Comparison of ENCODE assay signal across 8 mouse cellular contexts in the genomic region with DNA sequence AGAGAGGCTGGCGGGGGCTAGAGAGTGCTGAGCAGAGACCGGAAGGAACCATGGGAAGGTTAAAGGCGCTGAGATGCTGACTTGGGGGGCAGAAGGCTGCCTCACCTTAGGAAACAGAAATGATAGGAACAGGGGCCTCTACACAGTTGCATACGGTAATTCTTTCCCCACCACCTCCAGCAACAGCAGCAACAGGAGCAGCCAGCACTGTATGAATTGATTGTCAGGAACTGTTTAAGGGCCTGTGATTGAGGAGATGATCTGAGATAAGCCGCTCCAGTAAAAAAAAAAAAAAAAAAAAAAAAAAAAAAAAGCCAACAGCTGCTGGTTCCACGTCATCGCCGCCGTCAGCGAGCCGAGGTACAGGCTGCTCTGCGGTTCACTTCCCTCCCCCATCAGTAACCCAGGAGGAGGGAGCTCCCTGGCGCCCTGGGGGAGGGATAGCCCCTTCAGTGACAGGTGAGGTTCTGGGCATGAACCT.
DNase-seq lines count a peak whose midpoint lies in the region; ATAC-seq and TF ChIP-seq lines count a peak whose summit lies in the region.

No protein-coding gene starts in this region.

- ATAC-seq in hindbrain, postnatal 0 days = peak; percentile 76
- ATAC-seq in midbrain, embryonic 12.5 days (ENCODE audit: low FRiP score, low read depth) = peak; percentile 74
- peak; percentile 64; the same call in 1 of the 2 replicates for ATAC-seq in stomach, embryonic 14.5 days (ENCODE audit: insufficient number of reproducible peaks, insufficient read depth, low FRiP score, low read depth)

- H3K9me3 ChIP-seq in hindbrain, postnatal 0 days (ENCODE audit: low read length) = no peaks in the 10 kb centered on the region
- H3K9me3 ChIP-seq in limb, embryonic 10.5 days (replicated peaks) = no peaks in the 10 kb centered on the region
- no peaks in the 10 kb centered on the region for H3K9me3 ChIP-seq in midbrain, embryonic 12.5 days
- no peaks in the 10 kb centered on the region for H3K9me3 ChIP-seq in stomach, embryonic 14.5 days (ENCODE audit: control insufficient read depth, low read depth, low read length)

- 2% methylated on average over 13 of the region's 13 CpGs for WGBS in kidney, adult 2 months
- WGBS in hindbrain, postnatal 0 days = 2% methylated on average over 13 of the region's 13 CpGs
- 0% methylated on average over 13 of the region's 13 CpGs for WGBS in limb, embryonic 10.5 days
- WGBS in midbrain, embryonic 12.5 days = 1% methylated on average over 13 of the region's 13 CpGs
- 0% methylated on average over 13 of the region's 13 CpGs for WGBS in stomach, embryonic 14.5 days

- H3K36me3 ChIP-seq in kidney, adult 2 months (ENCODE audit: control insufficient read depth, insufficient read depth, low read length) = no peaks in the 10 kb centered on the region
- H3K36me3 ChIP-seq in hindbrain, postnatal 0 days (ENCODE audit: insufficient read depth, low read length) = no peaks in the 10 kb centered on the region
- H3K36me3 ChIP-seq in limb, embryonic 10.5 days = no peaks in the 10 kb centered on the region
- H3K36me3 ChIP-seq in midbrain, embryonic 12.5 days = no peaks in the 10 kb centered on the region
- no peaks in the 10 kb centered on the region for H3K36me3 ChIP-seq in stomach, embryonic 14.5 days (ENCODE audit: control insufficient read depth, insufficient read depth, low read length)

- no peaks in the 10 kb centered on the region for H3K4me1 ChIP-seq in kidney, adult 2 months (ENCODE audit: control insufficient read depth, insufficient read depth, low read length)
- peaks cover 8% of the 10 kb centered on the region for H3K4me1 ChIP-seq in hindbrain, postnatal 0 days (ENCODE audit: insufficient read depth, low read length)
- H3K4me1 ChIP-seq in limb, embryonic 10.5 days = peaks cover 43% of the 10 kb centered on the region
- H3K4me1 ChIP-seq in midbrain, embryonic 12.5 days = peaks cover 12% of the 10 kb centered on the region
- H3K4me1 ChIP-seq in stomach, embryonic 14.5 days (ENCODE audit: control insufficient read depth, insufficient read depth, low read length) = peaks cover 3% of the 10 kb centered on the region; the same call in 1 of the 2 replicates

- peak; percentile 14 for DNase-seq in kidney, adult 2 months
- no peak for DNase-seq in kidney, adult 18-20 months
- peak; percentile 59 for DNase-seq in embryo, embryonic 10 days (ENCODE audit: low spot score)
- peak; percentile 62 for DNase-seq in hindbrain, postnatal 0 days (ENCODE audit: low spot score)
- DNase-seq in limb, embryonic 10.5 days (ENCODE audit: low spot score) = peak; percentile 53
- DNase-seq in cerebellum, adult 8-10 months = no peak

- no peak overlapping the region; the same call in 1 of the 2 replicates for H3K9ac ChIP-seq in hindbrain, postnatal 0 days (replicated peaks; ENCODE audit: low read length)
- H3K9ac ChIP-seq in midbrain, embryonic 12.5 days (replicated peaks) = 0 out of 2 replicates have a peak overlapping the region, but pooled peaks have one; percentile 24
- H3K9ac ChIP-seq in stomach, embryonic 14.5 days (replicated peaks; ENCODE audit: low read depth, low read length) = no peak overlapping the region

- no peak for TF ChIP-seq POLR2A in kidney, adult 2 months (IDR thresholded peaks at IDR 0.05; ENCODE audit: low read depth, low read length)

- peak overlapping the region; percentile 53 for H3K4me2 ChIP-seq in hindbrain, postnatal 0 days (ENCODE audit: low read depth, low read length)
- peak overlapping the region; percentile 53 for H3K4me2 ChIP-seq in midbrain, embryonic 12.5 days (replicated peaks)
- peak overlapping the region; percentile 36 for H3K4me2 ChIP-seq in stomach, embryonic 14.5 days (replicated peaks; ENCODE audit: low read depth, low read length)

- no peak for TF ChIP-seq CTCF in kidney, adult 2 months (conservative IDR thresholded peaks at IDR 0.05; ENCODE audit: insufficient read depth, insufficient read length, low read depth, low read length)
- no peak for TF ChIP-seq CTCF in hindbrain, postnatal 0 days (IDR thresholded peaks at IDR 0.05; ENCODE audit: low read depth)

- no peak overlapping the region for H3K4me3 ChIP-seq in kidney, adult 2 months (ENCODE audit: insufficient read depth, low read depth, low read length)
- peak overlapping the region; percentile 27 for H3K4me3 ChIP-seq in hindbrain, postnatal 0 days (ENCODE audit: low read length)
- H3K4me3 ChIP-seq in limb, embryonic 10.5 days = peak overlapping the region; percentile 42
- H3K4me3 ChIP-seq in midbrain, embryonic 12.5 days = peak overlapping the region; percentile 22
- peak overlapping the region; percentile 11; the same call in 1 of the 2 replicates for H3K4me3 ChIP-seq in stomach, embryonic 14.5 days (ENCODE audit: low read depth, low read length)

- no peak overlapping the region for H3K27ac ChIP-seq in kidney, adult 2 months (ENCODE audit: insufficient read depth, low read depth, low read length)
- H3K27ac ChIP-seq in hindbrain, postnatal 0 days = no peak overlapping the region
- peak overlapping the region; percentile 46; the same call in 1 of the 2 replicates for H3K27ac ChIP-seq in limb, embryonic 10.5 days
- no peak overlapping the region for H3K27ac ChIP-seq in midbrain, embryonic 12.5 days (replicated peaks)
- no peak overlapping the region for H3K27ac ChIP-seq in stomach, embryonic 14.5 days (ENCODE audit: low read length)

- H3K27me3 ChIP-seq in kidney, adult 2 months (replicated peaks; ENCODE audit: control insufficient read depth, insufficient read depth, low read length) = no peaks in the 10 kb centered on the region
- no peaks in the 10 kb centered on the region for H3K27me3 ChIP-seq in hindbrain, postnatal 0 days (ENCODE audit: insufficient read depth, low read length)
- peaks cover 96% of the 10 kb centered on the region for H3K27me3 ChIP-seq in limb, embryonic 10.5 days (ENCODE audit: low read depth, poor library complexity, severe bottlenecking)
- H3K27me3 ChIP-seq in midbrain, embryonic 12.5 days = peaks cover 84% of the 10 kb centered on the region
- no peaks in the 10 kb centered on the region for H3K27me3 ChIP-seq in stomach, embryonic 14.5 days (ENCODE audit: control insufficient read depth, insufficient read depth, low read length)

Comparison
In these comparisons a context has a peak if more than half of its experiments do, and no peak if none do; other contexts are left out.
1. DNase-seq: peak in kidney, adult 2 months (single experiment), embryo, embryonic 10 days (single experiment), hindbrain, postnatal 0 days (single experiment) and limb, embryonic 10.5 days (single experiment); none in kidney, adult 18-20 months (single experiment) and cerebellum, adult 8-10 months (single experiment).
2. Peak in every context shown above with its lines, with median percentiles within 50 percentile points of each other: ATAC-seq and H3K4me2 ChIP-seq.